Mouse (Mus musculus): ENCODE results near the gene 9430015G10Rik. TPM values are rescaled to one million over a fixed set of nuclear protein-coding genes. Genes with fewer than 3 reads are reported as not detected.
"Not testable (repeated sequence)": the region's sequence is repeated elsewhere in the genome, so short reads cannot be mapped to it uniquely, and the experiment has no call there.

9430015G10Rik gene
- polyA plus RNA-seq, 1 experiment from 2014 or later, result 40.2 TPM

- Histone ChIP-seq H3K27ac (replicated peaks) (no peak overlapping the region), H3K27me3 (no peaks in the 10 kb centered on the region), H3K4me2 (replicated peaks) (no peak overlapping the region), H3K36me3 (no peaks in the 10 kb centered on the region), H3K9me3 (no peaks in the 10 kb centered on the region), H3K9ac (replicated peaks) (no peak overlapping the region), H3K4me1 (no peaks in the 10 kb centered on the region), H3K4me3 (no peak overlapping the region)
- no peak for ATAC-seq (replicated peaks)
- WGBS, result 95% methylated on average over 14 of the region's 14 CpGs
Observed at GRCm38 (mm10) chr4:156135801-156136200, 26.0 kb downstream of the 9430015G10Rik start.

GRCm38 (mm10) chr4:156136285-156137100, 26.7 kb downstream of the 9430015G10Rik start:
- no peak overlapping the region for H3K4me2 ChIP-seq (replicated peaks)
- no peaks in the 10 kb centered on the region for H3K4me1 ChIP-seq
- no peak overlapping the region for H3K4me3 ChIP-seq
- H3K9me3 ChIP-seq, result no peaks in the 10 kb centered on the region
- no peaks in the 10 kb centered on the region for H3K27me3 ChIP-seq
- no peak for ATAC-seq (replicated peaks)
- no peaks in the 10 kb centered on the region for H3K36me3 ChIP-seq
- 92% methylated on average over 30 of the region's 30 CpGs for WGBS
- H3K9ac ChIP-seq (replicated peaks), result no peak overlapping the region
- H3K27ac ChIP-seq (replicated peaks), result no peak overlapping the region

DNA sequence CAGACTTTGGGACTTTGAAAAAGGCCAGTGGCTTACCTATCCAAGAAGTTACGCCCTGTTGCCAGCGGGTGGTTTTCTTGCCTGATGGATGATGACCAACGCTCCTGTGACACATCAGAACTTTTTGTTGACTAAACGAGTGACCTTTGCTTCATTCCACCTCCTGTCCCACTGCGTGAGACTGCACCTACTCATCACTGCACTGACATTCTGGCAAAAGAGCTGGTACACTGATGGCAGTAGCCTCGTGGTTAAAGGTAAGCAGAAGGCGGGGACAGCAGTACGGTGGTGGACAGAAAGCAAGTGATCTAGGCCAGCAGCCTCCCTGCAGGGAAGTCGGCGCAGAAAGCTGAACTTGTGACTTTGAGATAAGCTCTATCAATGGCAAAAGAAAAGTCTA, 41.1 kb downstream of the 9430015G10Rik start:
- H3K4me3 ChIP-seq; H3K27me3 ChIP-seq; ATAC-seq (replicated peaks); H3K4me1 ChIP-seq; H3K27ac ChIP-seq (replicated peaks); H3K9ac ChIP-seq (replicated peaks); H3K4me2 ChIP-seq (replicated peaks); H3K9me3 ChIP-seq; H3K36me3 ChIP-seq: not testable (repeated sequence)
- WGBS, result 91% methylated on average over 10 of the region's 10 CpGs

- 96% methylated on average over 3 of the region's 3 CpGs for WGBS
Observed at GRCm38 (mm10) chr4:156154771-156155170, 45.0 kb downstream of the 9430015G10Rik start.

DNA sequence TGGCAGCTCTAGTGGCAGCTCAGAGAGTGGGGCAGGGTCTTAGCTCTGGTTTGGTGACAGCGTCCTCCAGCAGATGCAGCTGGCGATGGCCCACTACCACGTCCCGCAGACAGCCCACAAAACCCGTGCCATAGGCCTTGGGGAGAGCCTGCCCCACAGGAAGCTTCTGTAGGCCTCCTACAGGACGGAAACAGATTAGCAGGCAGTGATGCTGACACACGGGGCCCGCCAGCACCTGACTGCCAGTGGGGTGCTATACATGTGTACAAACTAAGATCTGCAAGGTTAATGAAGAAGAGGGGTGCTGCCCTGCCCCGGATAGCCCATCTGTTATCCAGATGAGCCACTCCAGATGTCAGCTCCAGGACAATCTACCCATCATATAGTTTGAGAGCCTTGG, 56.7 kb downstream of the 9430015G10Rik start:
- no peaks in the 10 kb centered on the region for H3K4me1 ChIP-seq
- H3K9ac ChIP-seq (replicated peaks), result no peak overlapping the region
- peaks cover 91% of the 10 kb centered on the region for H3K36me3 ChIP-seq
- no peak overlapping the region for H3K4me2 ChIP-seq (replicated peaks)
- H3K9me3 ChIP-seq, result no peaks in the 10 kb centered on the region
- no peak overlapping the region for H3K27ac ChIP-seq (replicated peaks)
- H3K4me3 ChIP-seq, result no peak overlapping the region
- no peak for ATAC-seq (replicated peaks)
- no peaks in the 10 kb centered on the region for H3K27me3 ChIP-seq
- WGBS, result 85% methylated on average over 9 of the region's 9 CpGs

More at GRCm38 (mm10) chr4:156154771-156155170, 45.0 kb downstream of the 9430015G10Rik start:
- Histone ChIP-seq H3K4me2 (replicated peaks) (no peak overlapping the region), H3K27me3 (no peaks in the 10 kb centered on the region), H3K36me3 (no peaks in the 10 kb centered on the region), H3K9me3 (0 out of 2 replicates have a peak, but pooled peaks cover 5% of the 10 kb centered on the region), H3K4me3 (no peak overlapping the region), H3K4me1 (no peaks in the 10 kb centered on the region), H3K27ac (replicated peaks) (no peak overlapping the region), H3K9ac (replicated peaks) (no peak overlapping the region)
- ATAC-seq (replicated peaks), result no peak

- no peak overlapping the region for H3K4me2 ChIP-seq (replicated peaks)
- peaks cover 97% of the 10 kb centered on the region for H3K36me3 ChIP-seq
- peak; percentile 43; the same call in 1 of the 2 replicates for ATAC-seq (replicated peaks)
- H3K9ac ChIP-seq (replicated peaks), result no peak overlapping the region
- no peak overlapping the region for H3K4me3 ChIP-seq
- no peak overlapping the region for H3K27ac ChIP-seq (replicated peaks)
- no peaks in the 10 kb centered on the region for H3K9me3 ChIP-seq
- WGBS, result 94% methylated on average over 8 of the region's 8 CpGs
- H3K27me3 ChIP-seq, result no peaks in the 10 kb centered on the region
- no peaks in the 10 kb centered on the region for H3K4me1 ChIP-seq
Observed at GRCm38 (mm10) chr4:156168611-156169010, 58.8 kb downstream of the 9430015G10Rik start.

DNA sequence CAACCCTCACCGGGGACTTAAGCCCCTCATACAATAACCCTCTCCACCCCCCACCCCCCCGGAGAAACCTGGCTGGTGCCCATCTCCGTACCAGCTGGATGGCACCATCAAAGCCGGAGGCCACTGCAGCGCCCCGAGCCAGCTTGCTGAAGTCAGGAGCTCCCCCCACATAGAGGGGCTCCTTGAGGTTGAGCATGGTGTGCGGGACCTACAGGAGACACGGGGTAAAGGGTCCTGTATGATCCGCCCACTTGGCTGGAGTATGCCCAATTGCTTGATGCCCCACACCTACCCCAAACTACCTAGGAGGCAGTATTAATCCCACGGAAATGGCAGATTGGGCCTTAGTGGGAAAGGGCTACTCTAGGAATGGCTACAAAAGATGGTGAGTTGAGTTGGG, 59.3 kb downstream of the 9430015G10Rik start:
- ATAC-seq (replicated peaks), result no peak
- 93% methylated on average over 10 of the region's 10 CpGs for WGBS
- H3K27me3 ChIP-seq, result no peaks in the 10 kb centered on the region
- H3K9ac ChIP-seq (replicated peaks), result no peak overlapping the region
- no peak overlapping the region for H3K27ac ChIP-seq (replicated peaks)
- H3K4me2 ChIP-seq (replicated peaks), result no peak overlapping the region
- no peaks in the 10 kb centered on the region for H3K4me1 ChIP-seq
- H3K9me3 ChIP-seq, result no peaks in the 10 kb centered on the region
- H3K4me3 ChIP-seq, result no peak overlapping the region
- peaks cover 97% of the 10 kb centered on the region for H3K36me3 ChIP-seq

DNA sequence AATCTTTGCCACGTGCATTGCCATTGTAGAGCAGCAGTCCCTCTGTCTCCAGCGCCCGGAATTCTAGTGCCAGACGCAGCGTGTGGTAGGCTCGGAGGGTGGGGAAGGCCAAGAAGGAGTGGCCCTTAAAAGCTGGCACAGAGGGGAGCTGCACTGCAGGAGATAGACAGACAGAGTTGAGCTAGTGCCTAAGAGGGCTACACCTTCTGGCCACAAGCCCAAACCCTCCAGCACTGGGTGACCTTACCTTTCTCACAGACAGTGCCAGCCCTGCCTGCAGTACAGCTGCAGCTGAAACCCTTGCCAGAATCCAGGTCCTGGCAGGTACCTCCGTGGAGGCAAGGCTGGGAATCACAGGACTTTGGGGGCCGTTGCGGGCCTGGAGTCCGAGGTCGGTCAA, 62.0 kb downstream of the 9430015G10Rik start:
- WGBS, result 95% methylated on average over 11 of the region's 11 CpGs
- H3K4me2 ChIP-seq (replicated peaks), result no peak overlapping the region
- H3K36me3 ChIP-seq, result peaks cover 98% of the 10 kb centered on the region
- H3K4me3 ChIP-seq, result no peak overlapping the region
- no peak overlapping the region for H3K27ac ChIP-seq (replicated peaks)
- no peaks in the 10 kb centered on the region for H3K27me3 ChIP-seq
- H3K9me3 ChIP-seq, result no peaks in the 10 kb centered on the region
- no peak overlapping the region for H3K9ac ChIP-seq (replicated peaks)
- H3K4me1 ChIP-seq, result no peaks in the 10 kb centered on the region
- no peak for ATAC-seq (replicated peaks)

Other genes with a start within 250 kb of the 9430015G10Rik start
- gene Tas1r3, start 246.6 kb upstream of the 9430015G10Rik start, polyA plus RNA-seq (2015; fragmentation: Nextera tagmentation; extraction: Ambion mirVana), result 0.64 and 0.73 TPM in 2 replicates
- gene Cptp, start 240.5 kb upstream of the 9430015G10Rik start, polyA plus RNA-seq (2015; fragmentation: Nextera tagmentation; extraction: Ambion mirVana), result 20.5 and 22.9 TPM in 2 replicates
- gene Ints11, start 240.4 kb upstream of the 9430015G10Rik start, polyA plus RNA-seq (2015; fragmentation: Nextera tagmentation; extraction: Ambion mirVana), result 90.6 and 99.9 TPM in 2 replicates
- gene Pusl1, start 218.2 kb upstream of the 9430015G10Rik start, polyA plus RNA-seq (2015; fragmentation: Nextera tagmentation; extraction: Ambion mirVana), result 61.5 and 64.8 TPM in 2 replicates
- gene Acap3, start 218.2 kb upstream of the 9430015G10Rik start, polyA plus RNA-seq (2015; fragmentation: Nextera tagmentation; extraction: Ambion mirVana), result 82.2 and 84.5 TPM in 2 replicates
- gene Ube2j2, start 166.2 kb upstream of the 9430015G10Rik start, polyA plus RNA-seq (2015; fragmentation: Nextera tagmentation; extraction: Ambion mirVana), result 123 and 127 TPM in 2 replicates
- 7.4 and 9.0 TPM in 2 replicates for gene C1qtnf12, start 147.7 kb upstream of the 9430015G10Rik start, polyA plus RNA-seq (2015; fragmentation: Nextera tagmentation; extraction: Ambion mirVana)
- gene B3galt6, start 117.3 kb upstream of the 9430015G10Rik start, polyA plus RNA-seq (2015; fragmentation: Nextera tagmentation; extraction: Ambion mirVana), result 27.8 and 30.2 TPM in 2 replicates
- 114 and 117 TPM in 2 replicates for gene Sdf4, start 117.1 kb upstream of the 9430015G10Rik start, polyA plus RNA-seq (2015; fragmentation: Nextera tagmentation; extraction: Ambion mirVana)
- gene Tnfrsf4, start 96.1 kb upstream of the 9430015G10Rik start, polyA plus RNA-seq (2015; fragmentation: Nextera tagmentation; extraction: Ambion mirVana), result 0.83 and 0.95 TPM in 2 replicates
- gene Tnfrsf18, start 83.8 kb upstream of the 9430015G10Rik start, polyA plus RNA-seq (2015; fragmentation: Nextera tagmentation; extraction: Ambion mirVana), result 0.66 and 1.5 TPM in 2 replicates
- not detected in 2 replicates for gene Ttll10, start 50.6 kb upstream of the 9430015G10Rik start, polyA plus RNA-seq (2015; fragmentation: Nextera tagmentation; extraction: Ambion mirVana)
- 0.46 and 0.72 TPM in 2 replicates for gene Rnf223, start 20.5 kb downstream of the 9430015G10Rik start, polyA plus RNA-seq (2015; fragmentation: Nextera tagmentation; extraction: Ambion mirVana)
- gene Agrn, start 87.5 kb downstream of the 9430015G10Rik start, polyA plus RNA-seq (2015; fragmentation: Nextera tagmentation; extraction: Ambion mirVana), result 103 and 108 TPM in 2 replicates
- gene Isg15, start 90.8 kb downstream of the 9430015G10Rik start, polyA plus RNA-seq (2015; fragmentation: Nextera tagmentation; extraction: Ambion mirVana), result 1.5 and 2.1 TPM in 2 replicates
- gene AW011738, start 93.3 kb downstream of the 9430015G10Rik start, polyA plus RNA-seq (2015; fragmentation: Nextera tagmentation; extraction: Ambion mirVana), result 4.2 and 4.3 TPM in 2 replicates
- 1.7 and 2.0 TPM in 2 replicates for gene Perm1, start 105.9 kb downstream of the 9430015G10Rik start, polyA plus RNA-seq (2015; fragmentation: Nextera tagmentation; extraction: Ambion mirVana)
- gene Plekhn1, start 124.9 kb downstream of the 9430015G10Rik start, polyA plus RNA-seq (2015; fragmentation: Nextera tagmentation; extraction: Ambion mirVana), result 27.3 and 29.0 TPM in 2 replicates
- gene Noc2l, start 126.0 kb downstream of the 9430015G10Rik start, polyA plus RNA-seq (2015; fragmentation: Nextera tagmentation; extraction: Ambion mirVana), result 61.0 and 61.6 TPM in 2 replicates
- gene Samd11, start 145.7 kb downstream of the 9430015G10Rik start, polyA plus RNA-seq (2015; fragmentation: Nextera tagmentation; extraction: Ambion mirVana), result 1.3 and 1.5 TPM in 2 replicates
- gene Vmn2r-ps159, start 221.1 kb downstream of the 9430015G10Rik start, polyA plus RNA-seq (2015; fragmentation: Nextera tagmentation; extraction: Ambion mirVana), result not detected in 2 replicates

Data from forebrain, embryonic 15.5 days (tissue).